Mouse (Mus musculus) liver, embryonic 11.5 days (tissue): ENCODE measurements around the gene Ccdc162. TPM values are rescaled to one million over a fixed set of nuclear protein-coding genes. Genes with fewer than 3 reads are reported as not detected.

Source experiments
- ATAC-seq: fragments of 200-750 bp; cut with Nextera tagmentation; replicated peaks from 2 replicates; pipeline ENCODE4 v1.8.0; 2017; ENCODE audit warnings: moderate number of reproducible peaks, mild to moderate bottlenecking, moderate TSS enrichment, moderate library complexity; ENCODE audit not compliant: low FRiP score
- DNase-seq: peaks from one replicate; pipeline ENCODE4 v3.0.0-alpha.2; 2017; ENCODE audit warnings: low spot score
- H3K27ac ChIP-seq: fragments of 300-500 bp; sonication (generic); 2 replicates; pipeline ENCODE4 v1.5.1; 2014; ENCODE audit warnings: mild to moderate bottlenecking, low read depth, low read length, control low read depth
- H3K27me3 ChIP-seq: fragments of 300-500 bp; sonication (generic); replicated peaks from 2 replicates; pipeline ENCODE4 v1.6.1; 2014; ENCODE audit warnings: low read length, mixed read lengths; ENCODE audit not compliant: control insufficient read depth, insufficient read depth
- H3K36me3 ChIP-seq: fragments of 300-500 bp; sonication (generic); 2 replicates; pipeline ENCODE4 v1.6.1; 2014; ENCODE audit warnings: mild to moderate bottlenecking, low read length, moderate library complexity, mixed read lengths; ENCODE audit not compliant: control insufficient read depth, insufficient read depth
- H3K4me1 ChIP-seq: fragments of 300-500 bp; sonication (generic); replicated peaks from 2 replicates; pipeline ENCODE4 v1.6.1; 2014; ENCODE audit warnings: low read length, mixed read lengths; ENCODE audit not compliant: control insufficient read depth, insufficient read depth
- H3K4me2 ChIP-seq: fragments of 300-500 bp; sonication (generic); 2 replicates; pipeline ENCODE4 v1.6.1; 2014; ENCODE audit warnings: mild to moderate bottlenecking, control low read depth, moderate library complexity
- H3K4me3 ChIP-seq: fragments of 300-500 bp; sonication (generic); 2 replicates; pipeline ENCODE4 v1.5.1; 2014; ENCODE audit warnings: low read depth, low read length, control low read depth
- H3K9ac ChIP-seq: fragments of 300-500 bp; sonication (generic); 2 replicates; pipeline ENCODE4 v1.6.1; 2014; ENCODE audit warnings: low read depth, low read length, control low read depth
- H3K9me3 ChIP-seq: fragments of 300-500 bp; sonication (generic); 2 replicates; pipeline ENCODE4 v1.6.1; 2016; ENCODE audit warnings: low read length, inconsistent platforms, mixed read lengths; ENCODE audit not compliant: control insufficient read depth
- WGBS: fragments of 180-500 bp; shearing (Covaris S2); extraction: QIAGEN DNeasy Blood & Tissue Kit; methylation state at CpG from one replicate; pipeline ENCODE4 v1.1.7; 2014; 5-methylcytosine and 5-hydroxymethylcytosine counted together
- polyA plus RNA-seq: library from polyadenylated mRNA; unstranded; fragments of >200 nt; fragmentation: Nextera tagmentation; extraction: Ambion mirVana; gene quantifications from 2 replicates; pipeline ENCODE4 v1.2.1, GENCODE M21; 2014

The Ccdc162 gene
- 0.26 and 0.43 TPM in 2 replicates for polyA plus RNA-seq

DNA sequence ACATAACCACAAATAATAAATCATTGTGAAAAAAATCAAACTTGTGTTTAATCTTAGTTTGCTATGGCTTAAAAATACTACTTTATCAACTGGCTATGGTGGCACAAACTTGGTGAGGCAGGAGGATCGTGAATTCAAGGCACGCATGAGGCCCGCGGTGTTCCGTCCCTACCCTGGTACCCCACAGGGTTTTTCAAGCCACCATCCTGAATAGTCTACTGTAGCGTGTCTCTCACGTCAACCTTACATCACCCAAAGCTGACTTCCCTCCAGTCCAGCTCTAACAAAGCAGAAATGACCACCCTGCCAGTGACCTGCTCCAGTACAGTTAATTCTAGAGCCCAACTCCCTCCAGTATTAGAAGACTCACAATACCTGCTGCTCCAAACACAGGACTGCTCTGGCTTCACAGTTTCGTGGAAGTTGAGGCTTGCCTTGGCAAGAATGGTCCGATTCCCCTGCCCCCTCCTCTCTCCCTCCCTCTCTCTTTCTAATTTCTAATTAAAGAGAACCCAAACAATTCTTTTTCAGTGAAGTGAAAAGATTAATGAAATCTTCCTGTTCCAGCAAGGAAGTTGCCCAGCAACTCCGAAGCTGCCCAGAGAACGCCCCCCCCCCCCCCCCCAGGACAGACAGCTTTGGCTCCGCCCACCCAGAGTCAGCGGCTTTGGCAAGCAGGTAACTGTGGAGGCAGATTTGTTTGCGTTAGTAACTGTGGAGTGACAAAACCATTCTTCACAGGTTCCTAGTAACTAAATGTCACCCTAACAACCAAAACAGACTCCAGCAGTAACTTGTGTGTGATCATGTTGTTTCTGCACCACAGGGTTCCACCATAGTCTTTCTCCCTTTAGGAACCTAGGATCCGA lies at the start of gene Ccdc162:
Gene Ccdc162 (minus strand): TSS at position 606 of the 869 bp plus-strand sequence.
- 66% methylated on average over 15 of the region's 15 CpGs for WGBS
- no peak within 1 kb of the TSS for H3K9ac ChIP-seq

GRCm38 (mm10) chr10:41765586-41765985 lies 49.2 kb upstream of the Ccdc162 start:
- Histone ChIP-seq H3K9me3 (no peaks in the 10 kb centered on the region), H3K27me3 (no peaks in the 10 kb centered on the region), H3K9ac (no peak overlapping the region), H3K27ac (no peak overlapping the region), H3K4me3 (no peak overlapping the region), H3K4me1 (no peaks in the 10 kb centered on the region), H3K4me2 (no peak overlapping the region), H3K36me3 (no peaks in the 10 kb centered on the region)
- DNase-seq: no peak
- ATAC-seq: no peak
- 88% methylated on average over 4 of the region's 4 CpGs for WGBS

More for the DNA sequence above, at the start of gene Ccdc162:
- H3K4me3 ChIP-seq: no peak within 1 kb of the TSS
- DNase-seq: no peak
- H3K27ac ChIP-seq: no peak within 1 kb of the TSS
- H3K4me2 ChIP-seq: no peak within 1 kb of the TSS
- H3K27me3 ChIP-seq: no peaks in the 10 kb centered on the region
- no peaks in the 10 kb centered on the region for H3K36me3 ChIP-seq
- no peaks in the 10 kb centered on the region for H3K4me1 ChIP-seq
- no peak for ATAC-seq
- H3K9me3 ChIP-seq: no peaks in the 10 kb centered on the region

DNA sequence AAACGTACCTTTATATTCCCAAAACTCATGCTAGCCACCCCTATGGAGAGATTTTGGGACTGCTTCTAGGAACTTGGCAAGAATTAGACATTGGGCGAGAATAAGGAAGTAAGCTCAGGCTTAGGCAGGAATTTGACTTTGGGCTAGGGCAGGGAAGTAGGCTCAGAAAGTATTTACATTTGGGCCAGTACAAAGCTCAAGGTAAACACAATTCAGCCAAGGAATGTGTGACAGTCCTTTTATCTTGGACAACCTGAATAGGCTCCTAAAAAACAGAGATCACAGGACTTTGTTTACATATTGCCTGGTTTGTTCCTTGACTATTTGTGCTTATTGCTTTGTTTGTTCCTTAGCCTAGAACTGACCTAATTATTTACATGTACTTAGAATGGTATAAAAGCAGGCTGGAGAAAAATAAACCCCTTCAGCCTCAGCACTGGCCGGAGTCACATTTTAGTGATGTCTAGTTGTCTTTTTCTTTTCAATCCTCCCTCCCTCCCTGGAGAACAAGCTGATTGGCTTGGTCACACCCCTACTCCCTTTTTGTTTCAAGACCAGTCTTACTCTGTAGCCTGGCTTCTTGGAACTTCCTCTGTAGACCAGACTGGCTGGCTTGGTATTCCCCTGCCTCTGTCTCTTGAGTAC lies 47.4 kb upstream of the Ccdc162 start:
- no peaks in the 10 kb centered on the region for H3K9me3 ChIP-seq
- H3K36me3 ChIP-seq: no peaks in the 10 kb centered on the region
- H3K9ac ChIP-seq: no peak overlapping the region
- DNase-seq (no peak), ATAC-seq (no peak)
- H3K4me1 ChIP-seq: no peaks in the 10 kb centered on the region
- H3K27ac ChIP-seq: no peak overlapping the region
- no peak overlapping the region for H3K4me2 ChIP-seq
- 71% methylated on average over 3 of the region's 3 CpGs for WGBS
- no peak overlapping the region for H3K4me3 ChIP-seq
- H3K27me3 ChIP-seq: no peaks in the 10 kb centered on the region

GRCm38 (mm10) chr10:41760866-41761265 lies 44.4 kb upstream of the Ccdc162 start:
- H3K9ac ChIP-seq: no peak overlapping the region
- no peaks in the 10 kb centered on the region for H3K9me3 ChIP-seq
- no peaks in the 10 kb centered on the region for H3K36me3 ChIP-seq
- no peak overlapping the region for H3K27ac ChIP-seq
- H3K4me3 ChIP-seq: no peak overlapping the region
- no peak overlapping the region for H3K4me2 ChIP-seq
- no peaks in the 10 kb centered on the region for H3K27me3 ChIP-seq
- 82% methylated on average over 3 of the region's 3 CpGs for WGBS
- ATAC-seq (no peak), DNase-seq (no peak)
- H3K4me1 ChIP-seq: no peaks in the 10 kb centered on the region

GRCm38 (mm10) chr10:41758041-41758440 lies 41.6 kb upstream of the Ccdc162 start:
- Histone ChIP-seq H3K9me3 (no peaks in the 10 kb centered on the region), H3K27me3 (no peaks in the 10 kb centered on the region), H3K9ac (no peak overlapping the region), H3K4me1 (no peaks in the 10 kb centered on the region), H3K36me3 (no peaks in the 10 kb centered on the region), H3K4me3 (no peak overlapping the region), H3K4me2 (no peak overlapping the region), H3K27ac (no peak overlapping the region)
- ATAC-seq (no peak), DNase-seq (no peak)

DNA sequence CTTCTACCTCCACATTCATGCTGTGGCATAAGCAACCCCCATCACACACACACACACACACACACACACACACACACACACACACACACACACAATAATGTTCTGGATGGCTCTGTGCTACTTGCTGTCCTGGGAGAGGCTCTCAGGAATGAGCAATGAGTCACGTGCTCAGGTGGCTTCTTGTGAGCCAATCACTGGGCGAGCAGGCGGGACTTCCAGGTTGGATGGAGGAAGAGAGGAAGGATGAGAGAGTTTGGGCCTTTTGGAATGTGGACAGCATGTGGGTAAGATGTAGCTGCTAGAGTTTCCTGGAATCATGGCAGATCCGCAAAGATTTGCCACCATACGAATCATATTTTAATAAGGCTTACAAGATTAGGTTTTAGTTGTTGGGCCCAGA lies 40.8 kb upstream of the Ccdc162 start:
- no peak for DNase-seq
- no peak overlapping the region for H3K27ac ChIP-seq
- WGBS: 91% methylated on average over 5 of the region's 5 CpGs
- peaks cover 3% of the 10 kb centered on the region; the same call in 1 of the 2 replicates for H3K4me1 ChIP-seq
- H3K9ac ChIP-seq: no peak overlapping the region
- H3K9me3 ChIP-seq: no peaks in the 10 kb centered on the region
- ATAC-seq: no peak
- no peaks in the 10 kb centered on the region for H3K36me3 ChIP-seq
- no peak overlapping the region for H3K4me3 ChIP-seq
- no peak overlapping the region for H3K4me2 ChIP-seq
- H3K27me3 ChIP-seq: no peaks in the 10 kb centered on the region

DNA sequence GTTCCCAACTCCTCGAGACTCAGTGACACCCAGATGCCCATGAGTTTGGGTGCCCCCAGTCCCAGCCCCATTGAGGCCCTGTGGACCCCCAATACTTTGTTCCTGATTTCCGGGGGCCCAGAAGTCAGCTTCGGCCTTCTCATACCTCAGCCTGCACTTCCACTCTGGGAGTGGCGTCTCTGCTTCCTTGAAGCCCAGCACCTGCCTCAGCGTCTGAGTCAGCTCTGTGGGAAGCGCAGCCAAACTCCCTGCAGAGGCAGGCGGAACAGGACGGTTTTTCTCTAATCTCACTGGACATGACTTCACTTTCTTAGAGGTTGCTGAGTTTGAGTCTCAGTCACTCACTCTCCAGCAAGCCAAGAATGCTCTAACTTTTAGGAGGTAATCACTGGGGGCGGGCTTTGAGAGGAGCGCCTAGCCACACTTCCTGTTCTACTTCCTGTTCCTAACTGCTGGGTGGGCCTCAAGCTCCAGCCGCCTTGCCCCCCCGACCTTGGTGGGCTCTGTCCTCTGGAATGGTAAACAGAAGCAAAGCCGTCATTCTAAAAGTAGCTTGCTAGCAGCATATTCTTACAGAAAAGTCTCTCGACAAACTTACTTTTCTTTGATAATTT lies 35.5 kb upstream of the Ccdc162 start:
- Histone ChIP-seq H3K4me3 (no peak overlapping the region), H3K4me2 (peak overlapping the region; percentile 38), H3K4me1 (peaks cover 8% of the 10 kb centered on the region; the same call in 1 of the 2 replicates), H3K9ac (no peak overlapping the region), H3K27me3 (no peaks in the 10 kb centered on the region), H3K27ac (no peak overlapping the region), H3K9me3 (no peaks in the 10 kb centered on the region), H3K36me3 (no peaks in the 10 kb centered on the region)
- 48% methylated on average over 14 of the region's 14 CpGs for WGBS
- DNase-seq (no peak), ATAC-seq (no peak)

- no peak overlapping the region for H3K27ac ChIP-seq
- DNase-seq (no peak), ATAC-seq (no peak)
- no peaks in the 10 kb centered on the region for H3K9me3 ChIP-seq
- no peaks in the 10 kb centered on the region for H3K27me3 ChIP-seq
- H3K36me3 ChIP-seq: no peaks in the 10 kb centered on the region
- H3K9ac ChIP-seq: no peak overlapping the region
- 83% methylated on average over 3 of the region's 3 CpGs for WGBS
- H3K4me1 ChIP-seq: peaks cover 8% of the 10 kb centered on the region; the same call in 1 of the 2 replicates
- H3K4me3 ChIP-seq: no peak overlapping the region
- no peak overlapping the region for H3K4me2 ChIP-seq
These were observed 32.9 kb upstream of the Ccdc162 start for GRCm38 (mm10) chr10:41749306-41749705.
